Mouse (Mus musculus): ENCODE measurements around the gene Adamts18. TPM values are rescaled to one million over a fixed set of nuclear protein-coding genes. Genes with fewer than 3 reads are reported as not detected.
"Not testable (repeated sequence)": the region's sequence is repeated elsewhere in the genome, so short reads cannot be mapped to it uniquely, and the experiment has no call there.

The Adamts18 gene
- polyA plus RNA-seq, 1 experiment from 2014 or later = 7.9 TPM

- H3K9ac ChIP-seq; H3K27me3 ChIP-seq; H3K9me3 ChIP-seq (replicated peaks); H3K4me2 ChIP-seq (replicated peaks); H3K36me3 ChIP-seq; H3K4me3 ChIP-seq (replicated peaks); H3K27ac ChIP-seq (replicated peaks); H3K4me1 ChIP-seq; ATAC-seq (ENCODE audit: insufficient number of reproducible peaks, low FRiP score, low TSS enrichment, low read depth): not testable (repeated sequence)
- no CpG with 5 or more reads among the region's 5 CpGs for WGBS
These were observed 48.0 kb downstream of the Adamts18 start for GRCm38 (mm10) chr8:113800556-113800955.

- no peaks in the 10 kb centered on the region for H3K27me3 ChIP-seq
- H3K27ac ChIP-seq (replicated peaks) = no peak overlapping the region
- no peak overlapping the region for H3K4me2 ChIP-seq (replicated peaks)
- WGBS = no CpG with 5 or more reads among the region's 5 CpGs
- H3K4me1 ChIP-seq = peaks cover 6% of the 10 kb centered on the region; the same call in 1 of the 2 replicates
- H3K9ac ChIP-seq = no peak overlapping the region
- ATAC-seq (ENCODE audit: insufficient number of reproducible peaks, low FRiP score, low TSS enrichment, low read depth) = no peak
- H3K4me3 ChIP-seq (replicated peaks) = no peak overlapping the region
- no peaks in the 10 kb centered on the region for H3K36me3 ChIP-seq
- no peaks in the 10 kb centered on the region for H3K9me3 ChIP-seq (replicated peaks)
These were observed 49.0 kb downstream of the Adamts18 start for GRCm38 (mm10) chr8:113799550-113799949.

GRCm38 (mm10) chr8:113791856-113792255 lies 56.7 kb downstream of the Adamts18 start:
- no peaks in the 10 kb centered on the region for H3K27me3 ChIP-seq
- no peak overlapping the region for H3K9ac ChIP-seq
- WGBS = no CpG with 5 or more reads among the region's 13 CpGs
- H3K36me3 ChIP-seq = no peaks in the 10 kb centered on the region
- H3K4me3 ChIP-seq (replicated peaks) = no peak overlapping the region
- ATAC-seq (ENCODE audit: insufficient number of reproducible peaks, low FRiP score, low TSS enrichment, low read depth) = no peak
- H3K27ac ChIP-seq (replicated peaks) = no peak overlapping the region
- no peak overlapping the region for H3K4me2 ChIP-seq (replicated peaks)
- no peaks in the 10 kb centered on the region for H3K9me3 ChIP-seq (replicated peaks)
- no peaks in the 10 kb centered on the region for H3K4me1 ChIP-seq

- no peak overlapping the region for H3K9ac ChIP-seq
- no peaks in the 10 kb centered on the region for H3K36me3 ChIP-seq
- no peak for ATAC-seq (ENCODE audit: insufficient number of reproducible peaks, low FRiP score, low TSS enrichment, low read depth)
- H3K4me3 ChIP-seq (replicated peaks) = no peak overlapping the region
- no peaks in the 10 kb centered on the region for H3K9me3 ChIP-seq (replicated peaks)
- H3K27ac ChIP-seq (replicated peaks) = no peak overlapping the region
- no CpG with 5 or more reads among the region's 3 CpGs for WGBS
- H3K27me3 ChIP-seq = no peaks in the 10 kb centered on the region
- no peaks in the 10 kb centered on the region for H3K4me1 ChIP-seq
- no peak overlapping the region for H3K4me2 ChIP-seq (replicated peaks)
These were observed 57.5 kb downstream of the Adamts18 start for GRCm38 (mm10) chr8:113791061-113791460.

GRCm38 (mm10) chr8:113783711-113784110 lies 64.8 kb downstream of the Adamts18 start:
- H3K27me3 ChIP-seq = no peaks in the 10 kb centered on the region
- no peak for ATAC-seq (ENCODE audit: insufficient number of reproducible peaks, low FRiP score, low TSS enrichment, low read depth)
- H3K36me3 ChIP-seq = no peaks in the 10 kb centered on the region
- H3K27ac ChIP-seq (replicated peaks) = no peak overlapping the region
- no peak overlapping the region for H3K4me3 ChIP-seq (replicated peaks)
- no peaks in the 10 kb centered on the region for H3K9me3 ChIP-seq (replicated peaks)
- WGBS = no CpG with 5 or more reads among the region's 3 CpGs
- no peaks in the 10 kb centered on the region for H3K4me1 ChIP-seq
- no peak overlapping the region for H3K9ac ChIP-seq
- H3K4me2 ChIP-seq (replicated peaks) = no peak overlapping the region

GRCm38 (mm10) chr8:113781554-113781953 lies 67.0 kb downstream of the Adamts18 start:
- ATAC-seq (ENCODE audit: insufficient number of reproducible peaks, low FRiP score, low TSS enrichment, low read depth) = no peak
- H3K27ac ChIP-seq (replicated peaks) = no peak overlapping the region
- no peak overlapping the region for H3K9ac ChIP-seq
- no peaks in the 10 kb centered on the region for H3K27me3 ChIP-seq
- H3K4me1 ChIP-seq = no peaks in the 10 kb centered on the region
- H3K4me3 ChIP-seq (replicated peaks) = no peak overlapping the region
- H3K4me2 ChIP-seq (replicated peaks) = no peak overlapping the region
- H3K36me3 ChIP-seq = no peaks in the 10 kb centered on the region
- no peaks in the 10 kb centered on the region for H3K9me3 ChIP-seq (replicated peaks)
- WGBS = 36% methylated on average over 2 of the region's 2 CpGs

GRCm38 (mm10) chr8:113775361-113775760 lies 73.2 kb downstream of the Adamts18 start:
- H3K27me3 ChIP-seq = no peaks in the 10 kb centered on the region
- ATAC-seq (ENCODE audit: insufficient number of reproducible peaks, low FRiP score, low TSS enrichment, low read depth) = no peak
- WGBS = 82% methylated on average over 6 of the region's 6 CpGs

GRCm38 (mm10) chr8:113768861-113769410 lies 79.6 kb downstream of the Adamts18 start:
- Histone ChIP-seq H3K36me3 (no peaks in the 10 kb centered on the region), H3K4me1 (no peaks in the 10 kb centered on the region), H3K9ac (no peak overlapping the region), H3K4me2 (replicated peaks) (no peak overlapping the region), H3K4me3 (replicated peaks) (no peak overlapping the region), H3K9me3 (replicated peaks) (no peaks in the 10 kb centered on the region), H3K27ac (replicated peaks) (no peak overlapping the region), H3K27me3 (no peaks in the 10 kb centered on the region)
- WGBS = 42% methylated on average over 8 of the region's 8 CpGs
- ATAC-seq (ENCODE audit: insufficient number of reproducible peaks, low FRiP score, low TSS enrichment, low read depth) = no peak

More at GRCm38 (mm10) chr8:113775361-113775760, 73.2 kb downstream of the Adamts18 start:
- H3K4me1 ChIP-seq = no peaks in the 10 kb centered on the region
- no peaks in the 10 kb centered on the region for H3K36me3 ChIP-seq
- no peak overlapping the region for H3K27ac ChIP-seq (replicated peaks)
- no peak overlapping the region for H3K4me3 ChIP-seq (replicated peaks)
- no peak overlapping the region for H3K9ac ChIP-seq
- no peak overlapping the region for H3K4me2 ChIP-seq (replicated peaks)
- no peaks in the 10 kb centered on the region for H3K9me3 ChIP-seq (replicated peaks)

GRCm38 (mm10) chr8:113765121-113765520 lies 83.4 kb downstream of the Adamts18 start:
- H3K4me2 ChIP-seq (replicated peaks) = no peak overlapping the region
- no peaks in the 10 kb centered on the region for H3K9me3 ChIP-seq (replicated peaks)
- WGBS = 79% methylated on average over 4 of the region's 4 CpGs
- no peaks in the 10 kb centered on the region for H3K27me3 ChIP-seq
- no peak overlapping the region for H3K9ac ChIP-seq
- no peak for ATAC-seq (ENCODE audit: insufficient number of reproducible peaks, low FRiP score, low TSS enrichment, low read depth)
- H3K4me1 ChIP-seq = no peaks in the 10 kb centered on the region
- H3K27ac ChIP-seq (replicated peaks) = no peak overlapping the region
- no peaks in the 10 kb centered on the region for H3K36me3 ChIP-seq
- no peak overlapping the region for H3K4me3 ChIP-seq (replicated peaks)

GRCm38 (mm10) chr8:113763592-113764355 lies 84.8 kb downstream of the Adamts18 start:
- H3K4me1 ChIP-seq = no peaks in the 10 kb centered on the region
- WGBS = 55% methylated on average over 10 of the region's 10 CpGs

GRCm38 (mm10) chr8:113762101-113762500 lies 86.4 kb downstream of the Adamts18 start:
- no peak overlapping the region for H3K9ac ChIP-seq
- no peaks in the 10 kb centered on the region for H3K36me3 ChIP-seq
- no peak for ATAC-seq (ENCODE audit: insufficient number of reproducible peaks, low FRiP score, low TSS enrichment, low read depth)
- no peak overlapping the region for H3K27ac ChIP-seq (replicated peaks)
- H3K4me1 ChIP-seq = no peaks in the 10 kb centered on the region
- no peaks in the 10 kb centered on the region for H3K9me3 ChIP-seq (replicated peaks)
- 69% methylated on average over 6 of the region's 6 CpGs for WGBS
- H3K4me3 ChIP-seq (replicated peaks) = no peak overlapping the region
- H3K27me3 ChIP-seq = no peaks in the 10 kb centered on the region
- no peak overlapping the region for H3K4me2 ChIP-seq (replicated peaks)

More at GRCm38 (mm10) chr8:113763592-113764355, 84.8 kb downstream of the Adamts18 start:
- Histone ChIP-seq H3K4me3 (replicated peaks) (no peak overlapping the region), H3K4me2 (replicated peaks) (no peak overlapping the region), H3K9ac (no peak overlapping the region), H3K9me3 (replicated peaks) (no peaks in the 10 kb centered on the region), H3K27ac (replicated peaks) (no peak overlapping the region), H3K27me3 (no peaks in the 10 kb centered on the region), H3K36me3 (no peaks in the 10 kb centered on the region)
- no peak for ATAC-seq (ENCODE audit: insufficient number of reproducible peaks, low FRiP score, low TSS enrichment, low read depth)

GRCm38 (mm10) chr8:113755866-113756265 lies 92.7 kb downstream of the Adamts18 start:
- H3K9ac ChIP-seq = no peak overlapping the region
- ATAC-seq (ENCODE audit: insufficient number of reproducible peaks, low FRiP score, low TSS enrichment, low read depth) = peak; percentile 73; the same call in 1 of the 2 replicates
- no peak overlapping the region for H3K4me2 ChIP-seq (replicated peaks)
- no peak overlapping the region for H3K4me3 ChIP-seq (replicated peaks)
- 34% methylated on average over 5 of the region's 5 CpGs for WGBS
- no peaks in the 10 kb centered on the region for H3K4me1 ChIP-seq
- H3K27me3 ChIP-seq = no peaks in the 10 kb centered on the region
- no peaks in the 10 kb centered on the region for H3K36me3 ChIP-seq
- H3K9me3 ChIP-seq (replicated peaks) = no peaks in the 10 kb centered on the region
- no peak overlapping the region for H3K27ac ChIP-seq (replicated peaks)

Data from embryonic facial prominence, embryonic 15.5 days (tissue).